Mouse (Mus musculus) stomach, embryonic 16.5 days (tissue): ENCODE measurements around the gene Kcnma1. TPM values are rescaled to one million over a fixed set of nuclear protein-coding genes. Genes with fewer than 3 reads are reported as not detected.

Experiments
- ATAC-seq: fragments of 200-750 bp; cut with Nextera tagmentation; 2 replicates; pipeline ENCODE4 v1.8.0; 2017; ENCODE audit warnings: moderate number of reproducible peaks, moderate TSS enrichment; ENCODE audit not compliant: insufficient read depth, low FRiP score
- H3K27ac ChIP-seq: fragments of 300-500 bp; sonication (generic); 2 replicates; pipeline ENCODE4 v1.5.1; 2014; ENCODE audit warnings: low read length
- H3K27me3 ChIP-seq: fragments of 300-500 bp; sonication (generic); 2 replicates; pipeline ENCODE4 v1.6.1; 2014; ENCODE audit warnings: low read length, control low read depth, mixed read lengths; ENCODE audit not compliant: control insufficient read depth, insufficient read depth
- H3K36me3 ChIP-seq: fragments of 300-500 bp; sonication (generic); 2 replicates; pipeline ENCODE4 v1.6.1; 2014; ENCODE audit warnings: low read length; ENCODE audit not compliant: control insufficient read depth, insufficient read depth
- H3K4me1 ChIP-seq: fragments of 300-500 bp; sonication (generic); 2 replicates; pipeline ENCODE4 v1.6.1; 2014; ENCODE audit warnings: low read length, control low read depth, mixed read lengths; ENCODE audit not compliant: control insufficient read depth, insufficient read depth
- H3K4me2 ChIP-seq: fragments of 300-500 bp; sonication (generic); 2 replicates; pipeline ENCODE4 v1.6.1; 2014; ENCODE audit warnings: low read depth, low read length, mixed read lengths
- H3K4me3 ChIP-seq: fragments of 300-500 bp; sonication (generic); replicated peaks from 2 replicates; pipeline ENCODE4 v1.5.1; 2014; ENCODE audit warnings: mild to moderate bottlenecking, low read length
- H3K9ac ChIP-seq: fragments of 300-500 bp; sonication (generic); 2 replicates; pipeline ENCODE4 v1.6.1; 2014; ENCODE audit warnings: low read length
- H3K9me3 ChIP-seq: fragments of 300-500 bp; sonication (generic); replicated peaks from 2 replicates; pipeline ENCODE4 v1.6.1; 2016; ENCODE audit warnings: low read length, control low read depth; ENCODE audit not compliant: control insufficient read depth
- WGBS: fragments of 180-500 bp; shearing (Covaris S2); extraction: QIAGEN DNeasy Blood & Tissue Kit; methylation state at CpG from one replicate; pipeline ENCODE4 v1.1.7; 2014; 5-methylcytosine and 5-hydroxymethylcytosine counted together
- polyA plus RNA-seq: library from polyadenylated mRNA; unstranded; fragments of >200 nt; fragmentation: Nextera tagmentation; extraction: Ambion mirVana; gene quantifications from 2 replicates; pipeline ENCODE4 v1.2.1, GENCODE M21; 2015

The Kcnma1 gene
- polyA plus RNA-seq, 1 experiment from 2014 or later: 13.4 TPM

DNA sequence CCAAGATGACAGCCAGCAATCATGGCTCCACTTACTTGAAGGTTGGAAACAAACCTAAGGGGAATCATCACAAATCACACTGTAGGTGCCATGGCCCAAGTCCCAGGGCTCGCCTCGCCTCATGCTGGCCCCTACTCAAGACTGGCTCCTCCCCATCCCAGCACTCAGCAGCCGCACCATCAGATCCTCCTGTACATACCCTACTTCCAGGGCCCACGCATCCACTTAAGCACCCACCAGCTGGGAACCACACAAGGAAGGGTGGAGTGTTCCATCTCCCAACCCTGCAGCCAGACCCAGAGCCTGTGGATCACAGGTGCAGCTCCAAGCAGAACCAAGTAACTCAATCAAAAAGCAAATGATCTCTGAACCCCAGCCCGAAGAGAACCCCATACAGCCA is 114.8 kb downstream of the Kcnma1 start:
- H3K4me2 ChIP-seq: no peak overlapping the region
- no peak overlapping the region for H3K9ac ChIP-seq
- 85% methylated on average over 5 of the region's 5 CpGs for WGBS
- no peaks in the 10 kb centered on the region for H3K9me3 ChIP-seq
- ATAC-seq: no peak
- H3K4me3 ChIP-seq: no peak overlapping the region
- no peaks in the 10 kb centered on the region for H3K27me3 ChIP-seq
- no peaks in the 10 kb centered on the region for H3K4me1 ChIP-seq
- H3K36me3 ChIP-seq: no peaks in the 10 kb centered on the region
- H3K27ac ChIP-seq: no peak overlapping the region

DNA sequence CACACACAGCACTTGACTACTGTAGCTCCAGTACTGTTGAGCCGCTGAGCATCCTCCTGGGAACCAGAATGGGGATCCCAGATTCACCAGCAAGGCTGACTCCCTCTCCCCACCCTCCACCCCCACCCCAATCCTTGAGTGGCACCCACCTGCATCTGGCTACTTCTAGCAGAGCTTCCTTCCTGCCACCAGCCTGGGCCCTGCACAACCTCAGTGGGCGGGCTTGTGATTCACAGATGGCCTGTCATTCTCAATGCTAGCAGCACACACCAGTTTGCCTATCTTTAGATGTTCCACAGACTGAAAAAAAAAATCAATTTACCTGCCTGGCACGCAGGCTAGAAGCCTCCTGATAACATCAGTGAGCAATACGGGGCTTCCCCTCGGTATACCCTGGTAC is 116.5 kb downstream of the Kcnma1 start:
- Histone ChIP-seq H3K4me3 (no peak overlapping the region), H3K36me3 (no peaks in the 10 kb centered on the region), H3K4me1 (no peaks in the 10 kb centered on the region), H3K9ac (no peak overlapping the region), H3K27me3 (no peaks in the 10 kb centered on the region), H3K9me3 (no peaks in the 10 kb centered on the region), H3K27ac (no peak overlapping the region), H3K4me2 (no peak overlapping the region)
- 69% methylated on average over 5 of the region's 5 CpGs for WGBS
- no peak for ATAC-seq

DNA sequence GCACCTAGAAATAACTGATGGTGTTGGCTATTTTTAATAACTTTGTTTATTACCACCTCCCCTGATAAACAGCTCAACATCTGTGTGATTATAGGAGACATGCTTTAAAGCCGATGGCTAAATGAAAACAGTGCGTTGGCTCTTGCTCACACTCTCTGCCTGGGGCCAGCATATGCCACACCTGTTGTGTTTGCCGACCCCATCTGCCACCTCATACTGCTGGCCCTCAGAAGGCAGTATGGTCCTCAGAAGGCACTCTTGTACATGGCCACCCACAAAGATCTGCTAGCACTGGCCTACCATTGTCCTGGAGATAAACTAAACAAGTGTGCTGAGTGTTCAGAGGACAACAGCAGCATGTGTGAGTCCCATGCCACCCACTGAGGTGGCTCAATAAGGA is 118.3 kb downstream of the Kcnma1 start:
- Histone ChIP-seq H3K27ac (no peak overlapping the region), H3K9me3 (no peaks in the 10 kb centered on the region), H3K36me3 (no peaks in the 10 kb centered on the region), H3K4me1 (no peaks in the 10 kb centered on the region), H3K4me3 (no peak overlapping the region), H3K4me2 (no peak overlapping the region), H3K27me3 (no peaks in the 10 kb centered on the region), H3K9ac (no peak overlapping the region)
- WGBS: 70% methylated on average over 3 of the region's 3 CpGs
- ATAC-seq: no peak

DNA sequence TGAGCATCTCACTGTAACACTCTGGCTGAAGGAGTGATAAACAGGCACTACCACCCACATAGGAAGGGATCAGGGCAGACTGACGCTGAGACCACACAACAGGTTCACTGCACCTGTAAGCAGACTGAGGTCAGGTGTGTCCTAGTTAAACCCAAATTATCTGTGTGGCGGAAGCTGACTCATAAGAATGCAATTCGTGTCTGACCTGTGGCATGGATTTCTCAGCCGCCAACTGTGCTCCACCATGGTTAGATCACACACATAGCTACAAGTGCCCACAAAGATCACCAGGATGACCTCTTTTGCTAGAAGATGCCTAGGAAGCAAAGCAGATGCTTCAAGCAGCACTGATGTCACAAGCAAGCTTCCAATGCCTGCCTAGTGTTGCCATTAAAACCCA is 128.2 kb downstream of the Kcnma1 start:
- no peaks in the 10 kb centered on the region for H3K9me3 ChIP-seq
- H3K36me3 ChIP-seq: no peaks in the 10 kb centered on the region
- H3K9ac ChIP-seq: no peak overlapping the region
- H3K4me1 ChIP-seq: 0 out of 2 replicates have a peak, but pooled peaks cover 5% of the 10 kb centered on the region
- H3K4me2 ChIP-seq: no peak overlapping the region
- H3K27ac ChIP-seq: no peak overlapping the region
- no peak overlapping the region for H3K4me3 ChIP-seq
- H3K27me3 ChIP-seq: no peaks in the 10 kb centered on the region
- 54% methylated on average over 4 of the region's 4 CpGs for WGBS
- ATAC-seq: no peak

DNA sequence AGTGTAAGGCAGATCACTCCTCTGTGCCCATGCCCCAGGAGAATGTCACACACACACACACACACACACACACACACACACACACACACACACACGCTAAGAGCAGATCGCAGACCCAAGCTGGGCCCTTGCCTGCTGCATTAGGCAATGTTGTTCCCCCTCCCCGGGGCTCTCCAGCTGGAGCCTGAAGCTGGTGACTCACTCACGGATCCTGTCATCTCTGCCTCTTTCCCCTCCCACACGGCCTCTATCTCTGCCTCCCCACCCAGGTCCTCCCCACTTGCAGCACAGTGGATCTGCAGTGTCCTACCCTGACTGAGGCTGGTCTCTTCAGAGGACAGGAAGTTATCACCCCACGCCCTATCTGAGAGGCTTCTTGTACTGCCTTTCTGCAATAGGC is 128.8 kb downstream of the Kcnma1 start:
- Histone ChIP-seq H3K27ac (no peak overlapping the region), H3K4me2 (no peak overlapping the region), H3K9me3 (no peaks in the 10 kb centered on the region), H3K4me1 (0 out of 2 replicates have a peak, but pooled peaks cover 5% of the 10 kb centered on the region), H3K27me3 (no peaks in the 10 kb centered on the region), H3K36me3 (no peaks in the 10 kb centered on the region), H3K9ac (no peak overlapping the region), H3K4me3 (no peak overlapping the region)
- peak; percentile 69 for ATAC-seq
- WGBS: 39% methylated on average over 6 of the region's 6 CpGs

DNA sequence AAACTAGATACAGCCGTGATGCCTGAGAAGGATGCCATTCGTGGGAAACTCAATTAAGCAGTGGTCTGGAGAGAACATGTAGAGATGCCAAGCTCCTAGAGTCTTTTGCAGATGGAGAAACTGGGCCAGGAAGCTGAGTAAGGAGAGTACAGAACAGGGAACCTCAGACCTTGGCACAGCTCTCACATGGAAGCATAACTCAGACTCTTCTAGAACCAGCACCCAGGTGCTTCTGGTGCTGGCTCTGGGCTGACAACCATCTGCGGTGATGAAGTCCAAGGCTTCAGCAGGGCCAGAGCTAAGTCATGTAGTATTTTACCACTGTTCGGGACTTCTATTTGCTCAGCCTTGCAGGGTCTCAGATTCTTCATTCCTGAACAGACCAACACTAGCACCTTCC is 129.2 kb downstream of the Kcnma1 start:
- H3K27me3 ChIP-seq: no peaks in the 10 kb centered on the region
- no peak overlapping the region for H3K4me3 ChIP-seq
- no peaks in the 10 kb centered on the region for H3K36me3 ChIP-seq
- H3K9me3 ChIP-seq: no peaks in the 10 kb centered on the region
- 0 out of 2 replicates have a peak, but pooled peaks cover 5% of the 10 kb centered on the region for H3K4me1 ChIP-seq
- WGBS: 78% methylated on average over 4 of the region's 4 CpGs
- no peak overlapping the region for H3K27ac ChIP-seq
- H3K9ac ChIP-seq: no peak overlapping the region
- ATAC-seq: no peak
- no peak overlapping the region for H3K4me2 ChIP-seq

DNA sequence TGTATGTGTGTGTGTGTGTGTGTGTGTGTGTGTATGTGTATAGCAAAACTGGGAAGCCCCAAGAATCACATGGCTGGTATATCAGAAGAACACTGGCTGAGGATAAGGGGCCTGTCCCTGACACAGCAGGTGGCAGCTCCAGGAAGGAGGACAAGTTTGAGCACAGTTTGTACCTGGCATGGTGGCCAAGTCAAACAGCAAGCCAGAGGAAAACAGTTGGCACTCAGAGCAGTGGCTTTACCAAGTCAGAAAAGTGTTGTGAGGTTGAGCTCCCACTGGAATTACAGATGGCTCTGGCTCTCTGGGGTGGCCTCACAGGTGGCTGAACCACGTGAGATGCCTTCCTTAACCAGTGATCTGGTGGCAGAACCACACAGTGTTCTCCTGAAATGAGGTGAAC is 132.3 kb downstream of the Kcnma1 start:
- 59% methylated on average over 1 of the region's 1 CpGs for WGBS
- ATAC-seq: no peak

DNA sequence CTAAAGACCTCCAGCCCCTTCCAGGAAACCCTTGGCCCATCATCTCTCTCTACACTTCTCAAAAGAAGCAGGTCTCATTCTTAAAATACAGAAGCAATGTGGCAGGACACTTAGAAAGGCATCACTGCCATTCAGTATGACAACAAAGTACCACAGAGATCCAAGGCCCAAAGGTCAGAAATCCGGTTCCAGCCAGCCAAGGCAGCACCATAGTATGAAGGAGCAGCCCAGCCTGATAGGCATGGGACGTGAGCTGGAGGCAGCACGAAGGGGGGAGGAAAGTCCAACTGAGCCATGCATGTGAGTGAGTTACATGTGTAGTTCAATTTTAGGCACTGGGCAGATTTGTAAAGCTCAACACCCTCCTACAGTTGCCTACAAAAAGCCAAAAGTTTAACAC is 135.0 kb downstream of the Kcnma1 start:
- no peak overlapping the region for H3K9ac ChIP-seq
- H3K4me1 ChIP-seq: no peaks in the 10 kb centered on the region
- H3K27ac ChIP-seq: no peak overlapping the region
- no peak for ATAC-seq
- no peaks in the 10 kb centered on the region for H3K27me3 ChIP-seq
- H3K9me3 ChIP-seq: no peaks in the 10 kb centered on the region
- H3K4me3 ChIP-seq: no peak overlapping the region
- no peaks in the 10 kb centered on the region for H3K36me3 ChIP-seq
- H3K4me2 ChIP-seq: no peak overlapping the region
- 81% methylated on average over 3 of the region's 3 CpGs for WGBS

More for the DNA sequence above, 132.3 kb downstream of the Kcnma1 start:
- H3K27me3 ChIP-seq: no peaks in the 10 kb centered on the region
- H3K4me1 ChIP-seq: 0 out of 2 replicates have a peak, but pooled peaks cover 5% of the 10 kb centered on the region
- no peaks in the 10 kb centered on the region for H3K9me3 ChIP-seq
- H3K9ac ChIP-seq: no peak overlapping the region
- no peak overlapping the region for H3K4me2 ChIP-seq
- H3K4me3 ChIP-seq: no peak overlapping the region
- H3K36me3 ChIP-seq: no peaks in the 10 kb centered on the region
- no peak overlapping the region for H3K27ac ChIP-seq

DNA sequence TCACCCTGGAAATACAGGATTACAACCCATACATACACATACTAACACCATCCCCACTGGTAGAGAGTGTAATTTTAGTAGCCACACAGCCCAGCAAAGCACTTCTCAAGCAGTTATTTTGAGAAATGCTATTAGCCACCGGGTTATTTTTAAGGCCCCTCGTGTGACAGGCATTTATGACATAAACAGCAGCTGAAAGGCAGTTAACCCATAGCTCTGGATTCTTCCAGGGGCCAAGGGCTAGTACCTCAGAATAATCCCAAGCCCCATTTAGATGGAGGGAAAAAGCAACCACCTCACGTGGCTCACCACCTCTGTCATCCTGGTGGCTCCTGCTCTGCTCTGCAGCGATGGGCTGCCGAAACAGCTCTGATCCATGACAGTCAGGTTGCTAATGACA is 136.7 kb downstream of the Kcnma1 start:
- no peak for ATAC-seq
- no peak overlapping the region for H3K4me3 ChIP-seq
- 68% methylated on average over 5 of the region's 5 CpGs for WGBS
- no peak overlapping the region for H3K4me2 ChIP-seq
- no peaks in the 10 kb centered on the region for H3K9me3 ChIP-seq
- H3K9ac ChIP-seq: no peak overlapping the region
- H3K27me3 ChIP-seq: no peaks in the 10 kb centered on the region
- no peaks in the 10 kb centered on the region for H3K4me1 ChIP-seq
- H3K27ac ChIP-seq: no peak overlapping the region
- H3K36me3 ChIP-seq: no peaks in the 10 kb centered on the region

DNA sequence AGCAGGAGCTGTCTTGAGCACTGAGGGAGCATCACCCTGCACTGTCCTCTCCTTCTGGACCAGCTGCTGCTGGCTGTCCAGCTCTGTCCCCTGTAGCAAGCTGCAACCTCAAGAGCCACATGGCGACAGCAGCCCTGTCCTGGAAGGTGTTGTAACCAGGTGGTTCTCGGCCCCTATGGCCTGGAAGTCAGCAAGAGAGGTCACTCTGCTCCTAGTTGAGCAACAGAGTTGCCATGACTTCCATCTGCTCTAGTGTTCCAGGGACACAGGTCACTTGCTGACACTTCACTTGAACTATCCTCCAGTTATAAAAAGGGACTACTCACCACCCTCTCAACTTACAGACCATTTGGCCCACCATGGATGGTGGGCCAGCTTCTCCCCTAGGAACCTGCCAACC is 139.7 kb downstream of the Kcnma1 start:
- Histone ChIP-seq H3K4me2 (no peak overlapping the region), H3K27ac (no peak overlapping the region), H3K36me3 (no peaks in the 10 kb centered on the region), H3K4me3 (no peak overlapping the region), H3K9me3 (no peaks in the 10 kb centered on the region), H3K4me1 (no peaks in the 10 kb centered on the region), H3K9ac (no peak overlapping the region), H3K27me3 (no peaks in the 10 kb centered on the region)
- WGBS: 71% methylated on average over 2 of the region's 2 CpGs
- ATAC-seq: no peak
